Mouse (Mus musculus) adipose tissue, adult 10 weeks (tissue): ENCODE measurements around the gene Lcat. TPM values are rescaled to one million over a fixed set of nuclear protein-coding genes. Genes with fewer than 3 reads are reported as not detected.

Experiments used
- polyA plus RNA-seq: library from polyadenylated mRNA; stranded (reverse); fragments of 350-450 nt; fragmentation: Illumina TruSeq; extraction: RNeasy Lipid Tissue Mini Kit (QIAGEN cat#74804); gene quantifications from one replicate; pipeline ENCODE4 v1.2.3, GENCODE M21; 2014; ENCODE audit warnings: low read depth, low replicate concordance

Lcat gene
- 1.5 TPM for polyA plus RNA-seq

GRCm38 (mm10) chr8:105943321-105943739 is at the start of gene Lcat:
TSS of gene Lcat (minus strand) at chr8:105943382.

GRCm38 (mm10) chr8:105990856-105991387 is 47.7 kb upstream of the Lcat start, which contains the start of gene Dus2:
TSS of gene Dus2 (plus strand) at chr8:105991337.

GRCm38 (mm10) chr8:105979325-105979724 is 36.1 kb upstream of the Lcat start, which contains the start of gene Dpep3:
TSS of gene Dpep3 (minus strand) at chr8:105979429.

GRCm38 (mm10) chr8:105965905-105966341 is 22.7 kb upstream of the Lcat start, which contains the start of gene Slc12a4:
TSS of gene Slc12a4 (minus strand) at chr8:105966097.

GRCm38 (mm10) chr8:105938306-105938669 is 4.9 kb downstream of the Lcat start, which contains the start of gene Psmb10:
TSS of gene Psmb10 (minus strand) at chr8:105938444.

GRCm38 (mm10) chr8:105933762-105934161 is 9.4 kb downstream of the Lcat start, which contains the start of gene Ctrl:
TSS of gene Ctrl (minus strand) at chr8:105933862.

GRCm38 (mm10) chr8:105900180-105900940 is 42.8 kb downstream of the Lcat start, which contains the start of gene Pskh1:
TSS of gene Pskh1 (plus strand) at chr8:105900441.

GRCm38 (mm10) chr8:105893339-105893738 is 49.8 kb downstream of the Lcat start, which contains the start of gene Nrn1l:
TSS of gene Nrn1l (plus strand) at chr8:105893567.

Other genes with a start within 250 kb of the Lcat start
- 24.3 TPM for gene Acd, start 242.3 kb downstream of the Lcat start, polyA plus RNA-seq
- 13.0 TPM for gene Pard6a, start 242.2 kb downstream of the Lcat start, polyA plus RNA-seq
- gene 4933405L10Rik, start 235.7 kb downstream of the Lcat start, polyA plus RNA-seq: 0.74 TPM
- gene Enkd1, start 235.2 kb downstream of the Lcat start, polyA plus RNA-seq: 6.0 TPM
- 10.8 TPM for gene Gfod2, start 184.7 kb downstream of the Lcat start, polyA plus RNA-seq
- gene Ranbp10, start 116.0 kb downstream of the Lcat start, polyA plus RNA-seq: 15.9 TPM
- gene Tsnaxip1, start 115.7 kb downstream of the Lcat start, polyA plus RNA-seq: 5.6 TPM
- gene Cenpt, start 90.1 kb downstream of the Lcat start, polyA plus RNA-seq: 12.0 TPM
- gene Thap11, start 88.2 kb downstream of the Lcat start, polyA plus RNA-seq: 24.7 TPM
- gene Nutf2, start 82.8 kb downstream of the Lcat start, polyA plus RNA-seq: 71.3 TPM
- gene Edc4, start 62.5 kb downstream of the Lcat start, polyA plus RNA-seq: 30.9 TPM
- not detected for gene Nrn1l, start 49.8 kb downstream of the Lcat start, polyA plus RNA-seq
- 26.0 TPM for gene Pskh1, start 42.9 kb downstream of the Lcat start, polyA plus RNA-seq
- 1.3 TPM for gene Ctrl, start 9.5 kb downstream of the Lcat start, polyA plus RNA-seq
- 39.5 TPM for gene Psmb10, start 4.9 kb downstream of the Lcat start, polyA plus RNA-seq
- 22.0 TPM for gene Slc12a4, start 22.7 kb upstream of the Lcat start, polyA plus RNA-seq
- gene Dpep3, start 36.0 kb upstream of the Lcat start, polyA plus RNA-seq: 5.3 TPM
- gene Dus2, start 48.0 kb upstream of the Lcat start, polyA plus RNA-seq: 15.9 TPM
- gene Dpep2nb, start 62.6 kb upstream of the Lcat start, polyA plus RNA-seq: not detected
- gene Ddx28, start 68.5 kb upstream of the Lcat start, polyA plus RNA-seq: 8.5 TPM
- 19.4 TPM for gene Nfatc3, start 115.5 kb upstream of the Lcat start, polyA plus RNA-seq
- gene Esrp2, start 193.6 kb upstream of the Lcat start, polyA plus RNA-seq: 76.6 TPM
- 25.5 TPM for gene Pla2g15, start 207.0 kb upstream of the Lcat start, polyA plus RNA-seq
- 12.6 TPM for gene Slc7a6, start 225.5 kb upstream of the Lcat start, polyA plus RNA-seq